Mouse (Mus musculus): ENCODE measurements at regions not wholly inside any gene's neighbourhood (a gene's known extent, or its start where the extent isn't known, plus 50 kb on each side); places are given as distances from the start of the nearest gene placed in this dataset.

DNA sequence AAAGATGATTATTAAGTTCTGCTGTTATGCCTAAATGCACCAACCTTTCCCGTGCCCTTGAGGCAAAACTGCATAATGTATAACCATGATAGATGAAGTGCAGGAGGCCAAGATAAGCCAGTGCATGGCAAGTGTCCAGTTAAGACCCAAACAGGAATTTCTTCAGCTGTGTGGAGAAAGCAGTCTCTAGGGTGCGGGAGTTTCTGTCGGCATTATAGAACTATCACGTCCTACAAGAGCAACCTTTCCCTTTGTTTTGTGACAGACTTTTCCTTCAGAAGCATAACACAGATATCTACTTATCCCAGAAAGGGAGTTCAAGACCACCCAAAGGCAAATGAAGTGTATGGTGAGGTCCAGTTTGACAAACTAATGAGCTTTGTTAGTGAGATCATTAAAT is 560.1 kb upstream of the Cdh18 start:
- DNase-seq: no peak

DNA sequence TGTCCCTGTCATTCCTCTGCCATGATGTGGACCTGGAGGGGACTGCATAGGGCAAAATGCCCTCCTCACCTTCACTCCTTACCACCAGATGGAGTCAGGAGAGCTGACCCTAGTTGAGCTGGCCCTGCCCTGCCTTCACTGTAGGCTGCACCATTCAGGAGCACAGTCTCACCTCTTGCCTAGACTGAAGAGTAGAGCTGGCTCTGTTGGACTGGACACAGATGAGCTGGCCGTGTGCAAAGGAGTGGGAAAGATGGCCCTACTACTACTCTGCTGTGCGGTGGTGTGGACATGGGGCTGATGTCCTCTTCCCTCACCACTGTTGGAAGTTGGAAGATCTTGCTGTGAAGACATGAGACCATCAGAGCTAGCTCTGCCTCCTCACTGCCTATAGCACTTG is 555.5 kb upstream of the Cdh18 start:
- DNase-seq: no peak

DNA sequence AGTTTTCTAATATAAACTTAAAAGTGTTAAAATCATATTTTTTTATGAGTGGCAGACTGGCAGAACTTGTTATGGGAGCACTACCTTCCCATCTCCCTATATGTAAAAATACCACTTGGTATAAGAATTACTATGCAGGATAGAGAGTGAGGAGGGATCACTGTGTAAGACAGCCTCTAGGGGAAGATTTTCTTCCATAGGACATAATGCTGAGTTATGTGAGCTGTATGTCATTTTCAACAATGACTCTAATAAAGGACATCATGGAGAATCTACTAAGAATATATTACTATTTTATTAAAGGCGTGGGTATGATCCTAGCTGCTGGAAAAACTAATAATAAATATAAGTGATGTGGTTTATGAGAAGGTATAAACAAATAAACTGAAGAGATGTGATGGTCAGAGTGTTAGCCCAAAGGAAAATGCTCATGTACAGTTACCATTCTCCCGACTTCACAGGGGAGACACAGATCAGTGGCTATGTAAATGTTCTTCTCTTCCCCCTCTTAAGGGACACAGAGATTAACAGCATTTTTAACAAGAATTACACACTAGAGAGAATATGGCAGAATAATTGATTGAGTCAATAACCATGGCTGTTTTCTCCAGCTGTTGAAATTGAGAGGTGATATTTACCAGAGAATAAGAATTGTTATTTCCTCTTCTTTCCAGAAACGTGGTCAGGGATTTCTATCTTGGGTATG is 553.5 kb upstream of the Cdh18 start:
- DNase-seq: no peak

DNA sequence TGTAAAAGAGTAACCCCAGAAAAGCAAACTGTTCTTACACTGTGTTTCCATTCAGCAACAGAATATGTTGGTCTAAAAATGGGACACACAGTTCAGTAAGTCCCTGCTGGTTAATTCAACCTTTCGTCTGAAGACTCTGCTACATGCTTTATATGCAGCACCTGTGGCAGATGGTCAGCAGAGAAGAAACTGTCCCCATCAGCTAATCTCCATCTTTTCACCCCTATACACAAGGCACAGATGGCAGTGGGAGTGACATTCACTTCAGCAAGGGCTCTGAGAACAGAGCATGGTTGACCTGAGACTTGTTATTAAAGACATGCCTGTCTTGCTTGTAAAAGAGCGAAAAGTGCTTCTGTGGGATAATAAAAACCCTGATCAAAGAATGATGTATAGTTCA is 528.8 kb upstream of the Cdh18 start:
- no peak for DNase-seq

DNA sequence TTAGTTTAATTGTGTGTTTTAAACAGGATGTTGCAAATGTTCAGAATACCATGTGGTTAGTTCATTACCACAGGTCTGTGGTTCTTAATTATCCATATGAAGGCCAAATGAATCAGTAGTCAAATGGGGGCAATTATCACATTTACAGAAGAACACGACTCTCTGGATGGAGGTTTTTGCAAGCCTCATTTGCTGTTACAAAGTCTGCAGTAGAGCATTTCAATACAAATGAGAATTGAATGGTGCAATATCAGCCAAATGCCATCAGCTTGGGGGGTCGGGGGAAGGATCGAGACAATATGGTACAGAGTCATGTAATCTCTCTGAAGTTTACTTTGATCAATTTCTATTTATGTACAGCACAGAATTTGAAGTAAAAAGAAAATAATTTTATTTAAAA is 518.6 kb upstream of the Cdh18 start:
- no peak for DNase-seq

DNA sequence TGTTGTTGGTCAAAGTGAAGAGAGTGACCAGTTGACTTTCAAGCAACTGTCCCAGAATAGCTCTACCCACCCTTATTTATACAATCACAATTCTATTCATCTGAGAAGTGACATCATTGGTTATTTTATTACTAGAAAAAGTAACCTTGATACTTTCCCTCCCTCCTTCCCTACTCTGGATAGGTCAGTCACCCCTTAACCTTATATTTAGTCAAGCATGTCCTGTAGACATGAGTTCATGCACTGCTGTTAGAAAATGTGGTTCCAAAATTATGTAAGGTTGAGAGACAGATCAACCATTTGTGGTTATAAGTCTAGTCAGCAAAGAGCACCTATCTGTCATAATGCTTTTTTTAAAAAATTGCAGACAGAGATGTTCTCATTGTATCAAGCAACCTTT is 502.4 kb upstream of the Cdh18 start:
- no peak for DNase-seq

DNA sequence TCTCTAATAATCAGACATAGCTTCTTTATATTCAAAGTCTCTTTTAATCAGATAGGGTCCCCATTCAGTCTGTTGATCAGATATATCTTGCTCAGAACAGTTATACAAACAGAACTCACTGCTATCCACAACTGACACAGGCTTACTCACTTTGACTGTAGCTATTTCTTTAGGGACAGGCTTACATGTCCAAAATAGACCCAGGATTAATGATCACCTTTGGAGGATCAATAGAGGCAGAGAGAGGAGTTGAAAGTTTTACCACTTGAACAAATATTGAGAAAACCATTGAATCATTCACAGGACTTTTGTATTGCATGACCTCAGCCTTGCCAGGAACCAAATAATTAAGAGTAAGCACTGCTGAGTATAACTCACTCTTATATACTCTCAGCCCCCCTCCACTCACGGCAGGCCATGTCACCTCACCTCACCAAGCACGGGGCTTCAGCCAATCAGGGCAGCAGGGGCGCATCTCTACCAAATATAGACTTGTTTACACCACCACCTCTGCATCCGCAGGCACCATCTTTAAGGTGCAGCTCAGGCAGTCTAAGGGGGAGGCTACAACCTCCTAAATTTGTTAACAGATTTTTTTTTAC is 501.8 kb upstream of the Cdh18 start:
- DNase-seq: no peak

DNA sequence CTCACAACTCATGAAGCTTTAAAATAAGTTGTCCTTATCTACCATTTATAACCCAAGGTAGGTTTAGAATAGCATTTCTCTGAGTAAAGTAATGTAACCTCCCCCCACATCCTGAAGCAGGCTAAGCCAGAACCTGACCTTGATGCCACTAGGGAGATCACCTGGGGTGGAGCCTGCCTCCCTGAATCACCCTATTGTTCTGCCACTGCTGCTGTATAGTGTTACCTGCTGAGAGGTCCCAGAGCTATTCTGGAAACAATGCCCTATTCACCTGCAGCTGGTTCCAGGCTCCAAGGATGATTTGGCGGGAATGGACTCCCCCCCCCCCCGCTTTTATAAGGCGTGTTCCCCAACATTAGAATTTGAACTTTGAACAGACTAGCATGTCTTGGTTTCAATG is 462.0 kb upstream of the Cdh18 start:
- no peak for DNase-seq

DNA sequence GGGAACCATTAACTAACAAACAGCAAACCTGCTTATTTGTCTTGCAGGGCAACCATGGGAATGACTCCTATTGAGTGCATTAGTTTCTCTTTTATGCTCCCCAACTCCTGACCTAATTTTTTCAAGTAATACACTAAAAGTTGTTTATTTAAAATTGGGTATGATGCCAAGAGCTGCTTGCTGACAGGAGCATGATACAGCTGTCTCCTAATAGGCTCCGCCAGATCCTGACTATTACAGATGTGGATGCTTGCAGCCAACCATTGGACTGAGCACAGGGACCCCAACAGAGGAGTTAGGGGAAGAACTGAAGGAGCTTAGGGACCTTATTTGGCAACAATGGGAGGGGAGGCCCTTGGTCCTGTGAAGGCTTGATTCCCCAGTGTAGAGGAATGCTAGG is 427.1 kb upstream of the Cdh18 start:
- DNase-seq: no peak

DNA sequence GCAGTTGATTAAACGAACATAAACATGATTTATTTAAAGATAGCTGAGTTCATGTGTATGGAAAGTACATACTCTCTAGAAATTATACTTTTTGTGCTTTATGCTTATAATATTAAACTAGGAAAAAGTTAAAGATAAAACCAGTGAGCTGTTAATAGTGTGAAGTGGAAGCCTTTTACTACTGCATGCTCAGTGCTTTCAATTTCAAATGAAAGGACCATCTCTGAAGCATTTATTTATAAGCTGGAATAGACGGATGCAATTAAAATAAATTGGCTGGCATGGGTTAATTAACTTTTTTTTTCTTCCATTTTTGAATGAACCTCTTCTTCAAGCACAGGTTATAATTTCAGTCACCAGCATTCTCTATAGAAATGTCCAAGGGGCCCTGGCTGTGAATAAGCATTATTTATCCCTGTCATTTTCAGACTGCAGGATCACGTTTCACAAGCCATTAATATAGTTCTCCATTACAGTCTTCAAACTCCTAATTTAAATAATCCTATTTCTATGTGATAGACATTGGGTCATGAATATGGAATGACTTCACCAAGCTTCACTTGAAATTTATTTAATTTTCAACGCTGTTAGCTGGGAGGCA is 396.8 kb upstream of the Cdh18 start:
- DNase-seq: no peak

DNA sequence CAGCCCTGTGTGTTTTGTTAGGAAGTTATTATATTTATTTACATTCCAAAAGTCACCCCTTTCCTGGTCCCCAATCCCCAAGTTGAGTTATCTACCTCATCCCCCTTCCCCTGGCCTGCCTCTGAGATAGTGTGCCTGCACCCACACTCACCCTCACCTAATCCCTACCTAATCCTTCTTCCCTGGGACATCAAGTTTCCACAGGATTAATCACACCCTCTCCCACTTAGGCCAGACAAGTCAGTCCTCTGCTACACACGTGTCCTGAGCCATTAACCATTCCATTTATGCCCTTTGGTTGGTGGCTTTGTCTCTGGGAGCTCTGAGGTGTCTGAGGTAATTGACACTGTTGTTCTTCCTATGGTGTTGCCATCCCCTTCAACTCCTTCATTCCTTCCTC is 396.1 kb upstream of the Cdh18 start:
- no peak for DNase-seq

DNA sequence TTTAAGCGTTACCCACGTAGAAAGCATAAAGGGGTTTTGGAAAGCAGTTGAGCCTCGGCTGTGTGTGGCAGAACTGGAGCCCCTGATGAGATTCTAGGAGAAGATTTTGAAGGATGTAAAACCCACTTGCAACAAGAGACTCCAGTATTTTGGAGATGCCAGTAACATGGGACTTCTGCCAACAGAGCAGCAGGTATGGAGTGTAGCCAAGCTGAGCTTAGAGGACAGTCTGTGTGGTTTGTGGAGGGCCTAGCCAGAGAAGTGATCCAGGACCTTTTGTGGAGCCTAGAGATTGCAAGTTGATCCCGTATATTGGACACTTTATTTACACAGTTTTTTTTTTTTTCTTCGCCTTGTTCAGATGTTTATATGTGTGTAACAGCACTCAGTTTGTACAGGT is 378.5 kb upstream of the Cdh18 start:
- DNase-seq: peak; percentile 9

DNA sequence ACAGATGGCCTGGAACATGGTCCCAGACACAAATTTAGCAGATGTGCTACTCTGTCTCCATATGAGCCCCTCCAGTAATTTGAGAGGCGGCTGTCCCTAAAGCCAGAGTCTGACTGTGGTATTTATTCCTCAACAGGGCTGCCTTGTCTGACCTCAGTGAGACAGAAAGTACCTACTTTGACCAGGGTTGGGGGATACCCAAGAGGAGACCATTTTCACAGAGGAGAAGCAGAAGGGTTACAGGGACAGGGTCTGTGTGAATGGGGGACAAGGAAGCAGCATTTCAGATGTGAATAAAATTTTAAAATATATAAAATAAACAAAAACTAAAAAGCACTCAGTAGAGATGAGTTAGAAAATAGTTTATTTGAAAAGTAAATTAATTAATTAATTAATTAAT is 339.8 kb upstream of the Cdh18 start:
- no peak for DNase-seq

DNA sequence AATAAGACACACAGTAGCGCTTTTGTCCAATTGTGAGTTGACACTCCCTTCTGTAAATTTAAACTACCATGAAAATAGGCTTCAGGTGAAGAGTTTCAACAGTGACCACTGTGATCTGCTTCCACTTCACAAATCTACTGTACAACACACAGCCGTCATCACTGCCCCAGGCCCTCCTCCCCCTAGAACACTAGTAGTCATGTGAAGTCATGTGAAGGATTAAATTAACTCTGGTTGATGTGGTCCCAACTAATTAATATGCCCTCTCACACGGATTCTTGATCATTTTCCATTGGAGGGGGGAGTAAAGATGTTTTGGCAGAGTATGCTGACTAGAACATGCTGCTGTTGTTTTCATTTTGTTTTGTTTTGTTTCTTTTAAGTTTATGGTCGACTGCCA is 316.2 kb upstream of the Cdh18 start:
- DNase-seq: no peak

DNA sequence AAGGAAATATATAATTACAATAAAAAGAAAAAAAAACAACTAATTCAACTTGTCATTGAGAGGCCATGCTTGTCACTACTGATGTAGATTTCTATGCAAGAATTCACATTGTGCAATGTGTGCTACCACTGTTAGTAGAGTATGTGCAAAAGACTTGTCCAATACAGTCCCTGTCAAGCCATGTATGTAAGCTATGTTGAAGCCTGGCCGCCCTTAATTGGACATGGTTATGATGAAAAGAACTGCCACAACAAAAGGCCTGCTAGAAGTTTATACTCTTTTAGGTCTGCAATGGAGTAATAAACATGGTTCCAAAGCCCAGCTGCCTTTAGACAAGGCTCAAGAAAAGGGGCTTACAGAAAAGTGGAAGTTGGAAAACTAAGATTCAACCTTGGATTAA is 267.9 kb upstream of the Cdh18 start:
- no peak for DNase-seq

DNA sequence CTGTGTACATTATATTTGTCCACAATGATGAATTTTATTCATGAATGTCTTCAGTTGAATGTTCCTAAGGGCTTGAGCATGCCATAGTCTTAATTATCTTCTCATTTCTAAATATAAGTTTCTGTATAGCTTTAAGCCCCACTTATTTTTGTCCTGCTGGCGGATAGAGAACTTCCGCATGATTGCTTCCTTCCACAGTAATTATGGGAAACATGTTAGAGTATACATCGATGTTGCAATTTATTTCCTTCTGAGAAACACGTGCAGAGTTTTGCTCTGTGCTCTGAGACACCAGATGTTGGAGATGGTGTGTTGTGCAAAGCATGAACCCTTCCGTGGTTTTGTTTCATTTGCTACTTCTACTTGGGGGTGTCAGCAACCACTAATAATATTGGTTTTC is 237.8 kb upstream of the Cdh18 start:
- DNase-seq: no peak

DNA sequence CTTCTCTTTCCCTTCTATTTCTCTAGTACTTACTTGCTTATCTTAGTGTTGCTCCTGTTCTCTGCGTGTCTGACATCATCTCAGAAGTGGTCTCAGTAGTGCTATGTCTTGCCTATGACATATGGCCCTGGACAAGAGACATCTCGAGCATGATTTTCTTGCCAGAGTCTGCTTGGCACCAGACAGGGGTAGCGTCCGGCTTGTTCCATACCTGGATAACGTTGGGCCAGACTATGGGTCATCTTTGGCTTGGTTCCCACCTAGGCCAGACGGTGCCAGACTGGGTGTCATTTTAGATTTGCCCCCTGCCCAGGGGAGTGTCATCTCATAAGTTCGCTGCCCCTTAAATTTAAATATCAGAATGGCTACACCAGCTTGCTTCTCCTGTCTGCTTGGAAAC is 229.8 kb upstream of the Cdh18 start:
- DNase-seq: no peak

DNA sequence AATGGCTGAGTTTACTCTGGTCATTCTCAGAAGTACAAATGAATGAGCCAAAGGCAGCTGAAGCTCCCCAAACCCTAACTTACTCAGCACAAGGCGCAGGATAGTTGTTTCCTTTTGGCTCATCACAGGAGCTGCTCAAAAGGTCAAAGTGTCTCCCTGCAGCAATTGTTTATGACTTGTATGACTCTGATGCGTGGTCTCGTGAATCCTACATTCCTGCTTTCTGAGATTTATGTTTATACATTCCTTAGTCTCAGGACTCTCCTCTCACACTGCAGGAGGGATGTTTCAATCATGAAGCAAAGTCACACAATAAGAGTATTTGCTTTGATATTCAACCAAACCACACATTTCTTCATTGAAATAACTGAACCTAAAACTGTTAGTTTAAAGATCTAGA is 209.9 kb upstream of the Cdh18 start:
- DNase-seq: no peak

DNA sequence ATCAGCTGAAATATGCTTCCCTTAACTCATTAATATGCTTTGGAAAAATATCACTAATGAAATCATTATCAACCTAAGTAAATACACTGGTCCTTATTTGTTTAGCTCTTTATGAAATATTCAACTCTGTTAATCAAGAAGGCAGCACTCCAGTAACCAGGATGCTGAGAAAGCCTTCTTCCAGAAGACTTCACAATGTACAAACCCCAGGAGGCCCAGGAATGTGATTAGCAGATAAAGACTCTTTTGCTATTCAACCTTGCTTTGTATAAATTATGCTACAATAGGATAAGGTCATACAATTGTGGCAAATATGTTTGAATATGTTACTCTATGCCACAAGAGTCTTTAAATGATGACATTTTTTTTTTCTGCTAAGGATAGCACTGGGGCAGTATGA is 204.5 kb upstream of the Cdh18 start:
- no peak for DNase-seq

DNA sequence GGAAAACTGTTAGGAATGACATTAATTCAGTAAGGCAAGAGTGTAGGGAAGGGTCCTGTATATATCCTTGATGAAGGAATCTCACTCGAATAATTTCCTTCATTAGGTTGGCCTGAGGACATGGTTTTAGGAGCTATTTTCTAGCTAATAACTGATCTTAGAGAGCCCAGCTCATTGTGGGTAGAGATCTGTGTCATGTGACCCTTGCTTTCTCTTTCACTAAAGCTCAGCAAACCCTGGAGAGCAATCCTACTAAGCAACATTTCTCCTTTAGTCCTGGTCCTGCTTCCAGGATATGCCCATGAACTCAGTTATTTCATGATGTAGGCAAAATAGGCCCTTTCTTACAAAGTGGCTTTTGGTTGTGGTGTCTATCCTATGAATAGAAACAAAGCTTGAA is 197.3 kb upstream of the Cdh18 start:
- DNase-seq: no peak
